Mouse (Mus musculus): ENCODE measurements around the gene Gm4907.
"Not testable (repeated sequence)": the region's sequence is repeated elsewhere in the genome, so short reads cannot be mapped to it uniquely, and the experiment has no call there.

The Gm4907 gene

DNA sequence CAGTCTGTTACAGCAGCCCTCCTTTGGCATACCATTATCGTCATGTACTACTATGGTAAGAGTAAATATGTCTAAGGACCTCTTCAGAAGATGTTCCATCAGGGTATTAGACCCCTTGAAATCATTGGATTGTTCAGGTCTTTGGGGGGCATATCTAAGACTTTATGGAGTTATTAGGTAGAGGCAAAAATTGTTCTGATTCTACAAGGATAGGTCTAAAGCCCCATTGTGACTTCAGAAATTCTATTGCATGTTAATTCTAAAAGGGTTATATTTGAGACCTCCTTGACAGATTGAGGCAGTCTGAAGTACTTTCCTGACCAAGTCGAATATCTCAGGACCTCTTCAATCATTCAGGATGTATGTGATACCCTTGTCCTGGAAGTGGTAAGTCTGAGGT is at the start of gene Gm4907:
TSS of gene Gm4907 (plus strand) at position 301 of the 400 bp plus-strand sequence.
- DNase-seq (ENCODE audit: extremely low read depth, low read depth), result not testable (repeated sequence)

- not testable (repeated sequence) for DNase-seq (ENCODE audit: extremely low read depth, low read depth)
These were observed 48.6 kb upstream of the Gm4907 start for GRCm38 (mm10) chrX:23833784-23834183.

DNA sequence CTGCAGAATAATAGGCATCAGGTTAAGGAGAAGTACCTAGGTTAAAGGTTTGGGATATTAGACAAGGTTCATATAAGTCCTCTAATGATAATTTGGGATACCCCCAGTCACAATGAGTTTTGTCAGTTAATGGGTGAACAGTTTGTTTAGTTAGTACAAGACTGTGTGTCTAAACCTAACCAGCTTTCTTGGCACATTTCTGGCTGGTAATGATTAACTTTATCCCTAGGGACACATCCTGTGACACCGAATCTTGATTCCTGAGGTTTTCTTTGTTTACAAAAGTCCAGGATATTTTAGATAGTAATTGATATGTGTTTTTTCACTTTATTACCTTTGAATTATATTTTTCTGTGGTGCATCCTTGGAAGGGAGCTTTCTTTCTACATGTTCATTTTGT is 41.4 kb upstream of the Gm4907 start:
- DNase-seq (ENCODE audit: extremely low read depth, low read depth), result no peak

- DNase-seq (ENCODE audit: extremely low read depth, low read depth), result no peak
These were observed 71.8 kb downstream of the Gm4907 start for GRCm38 (mm10) chrX:23954161-23954560.

All from MEL-GATA-1-ER (cell line).